Mouse (Mus musculus) mature B cell (primary cell): ENCODE measurements around the gene Slc35b2.

Source experiments
- in situ Hi-C: fragments of 300-500 bp; cut with MboI; formaldehyde crosslinking; loops from 2 replicates; pipeline ENCODE4 v1.14.3; 2019

Slc35b2 gene

DNA sequence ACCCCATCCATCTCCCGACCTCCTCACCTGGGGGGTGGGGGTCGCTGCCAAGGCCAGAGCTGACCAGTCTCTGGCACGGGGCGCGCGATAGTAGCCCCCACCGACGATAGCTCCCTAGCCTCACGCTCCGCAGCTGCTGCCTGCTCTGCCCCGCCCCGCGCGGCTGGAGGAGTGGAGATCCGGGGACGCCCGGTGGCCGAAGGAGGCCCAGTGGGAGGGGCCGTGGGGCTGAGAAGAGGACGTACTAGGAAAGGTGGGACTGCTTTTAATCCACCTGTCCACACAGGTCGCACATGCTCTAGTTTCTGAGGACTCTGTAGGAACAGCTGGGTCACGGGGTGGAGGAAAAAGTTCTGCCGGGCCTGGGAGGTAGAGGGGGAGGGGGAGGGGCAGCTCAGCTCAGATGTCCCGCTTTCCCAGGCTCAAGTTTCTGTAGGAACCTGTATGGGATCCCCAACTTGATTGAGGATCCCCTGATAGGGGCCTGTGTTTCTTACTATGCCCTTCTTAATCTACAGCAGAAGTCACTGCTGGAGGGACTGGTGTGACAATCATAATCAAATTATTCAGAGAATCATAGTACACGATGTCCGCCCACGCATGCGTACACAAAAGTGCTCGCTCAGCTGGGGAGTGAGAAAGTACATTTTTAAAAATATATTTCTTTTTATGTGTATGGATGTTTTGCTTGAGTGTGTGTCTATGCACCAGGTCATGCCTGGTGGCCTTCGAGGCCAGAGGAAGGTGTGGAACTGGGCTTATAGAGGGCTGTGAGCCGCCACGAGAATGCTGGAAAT lies 36.0 kb downstream of the Slc35b2 start, which contains the start of gene Slc29a1:
Slc29a1 (minus strand) TSS at position 161 of the 797 bp plus-strand sequence.
- in situ Hi-C loops, result no loop called here

DNA sequence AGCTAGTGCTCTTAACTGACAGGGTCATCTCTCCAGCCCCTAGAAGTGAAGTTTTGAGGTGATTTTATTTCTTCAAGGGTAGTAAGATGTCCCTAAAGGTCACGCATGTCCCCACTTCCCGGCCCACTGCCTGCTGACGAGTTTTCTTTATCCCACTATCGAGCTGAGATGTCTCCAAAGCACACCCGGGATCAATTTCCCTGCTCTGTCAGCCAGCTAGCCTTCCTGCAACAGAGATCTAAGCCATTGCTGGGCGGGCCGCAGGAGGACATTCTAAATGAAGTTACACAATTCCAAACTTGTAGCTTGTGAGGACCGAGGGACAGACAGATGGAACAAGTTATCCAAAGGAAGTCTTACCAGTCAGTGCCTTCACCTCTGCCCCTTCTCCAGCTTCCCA lies 36.6 kb downstream of the Slc35b2 start:
- in situ Hi-C loops, result no loop called here

DNA sequence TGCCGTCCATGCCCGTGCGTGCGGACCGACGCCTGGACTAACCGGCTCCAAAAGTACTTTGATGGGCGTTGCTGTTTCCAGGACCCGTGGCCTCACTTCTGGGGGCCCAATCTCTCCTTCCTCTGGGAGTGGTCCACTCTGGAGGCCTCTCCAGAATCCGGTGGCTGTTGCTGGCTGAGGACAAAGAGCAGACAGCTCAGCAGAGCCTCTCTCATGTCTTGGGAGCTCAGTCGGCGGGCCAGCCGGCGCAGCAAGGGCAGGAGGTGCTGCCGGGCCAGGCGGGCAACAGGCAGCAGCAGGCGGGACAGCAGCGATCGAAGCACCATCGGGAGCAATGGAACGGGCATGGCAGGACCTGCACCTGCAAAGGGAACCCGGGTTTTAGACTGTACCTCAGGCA lies 37.7 kb downstream of the Slc35b2 start:
- in situ Hi-C loops, result no loop called here

DNA sequence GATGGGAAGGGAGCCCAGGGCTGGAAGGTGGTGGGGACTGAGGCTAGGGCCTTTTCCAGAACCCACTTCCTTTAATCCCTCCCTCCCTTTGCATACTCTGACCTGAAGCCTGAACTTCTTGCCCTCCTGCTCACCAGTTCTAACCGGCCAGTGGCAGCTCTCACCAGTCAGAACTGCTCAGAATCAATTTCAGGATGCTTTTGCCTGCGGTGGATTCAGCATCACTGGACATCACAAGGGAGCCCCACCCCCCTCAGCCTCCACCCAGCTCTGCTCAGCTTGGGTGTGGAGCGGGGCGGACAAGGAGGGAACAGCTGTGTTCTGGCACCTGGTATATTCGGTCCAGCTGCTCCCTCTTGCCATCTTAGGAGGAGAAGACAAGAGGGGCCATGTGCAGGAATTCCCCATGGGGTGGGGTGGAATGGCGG lies 38.2 kb downstream of the Slc35b2 start, which contains the start of gene Mymx:
Mymx (minus strand) TSS at position 226 of the 428 bp plus-strand sequence.
- in situ Hi-C loops, result no loop called here

DNA sequence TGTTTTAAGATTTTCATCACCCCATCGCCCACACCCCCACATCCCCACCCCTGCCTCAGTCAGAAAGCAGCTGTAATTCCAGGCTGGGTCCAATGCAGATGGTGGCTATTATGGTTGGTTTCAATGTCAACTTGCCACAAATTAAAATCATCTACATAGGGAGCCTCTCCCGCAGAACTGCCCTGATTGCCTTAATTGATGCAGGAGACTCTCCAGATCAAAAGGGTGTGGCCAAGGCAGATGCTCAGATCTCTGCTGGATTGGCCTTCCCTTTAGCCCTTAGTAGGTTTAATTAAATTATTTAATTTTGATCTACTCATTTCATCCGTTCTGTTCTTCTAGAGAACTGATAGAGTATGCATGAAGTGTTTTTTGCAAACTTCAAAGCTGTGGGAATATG lies 39.3 kb downstream of the Slc35b2 start:
- in situ Hi-C loops, result no loop called here

DNA sequence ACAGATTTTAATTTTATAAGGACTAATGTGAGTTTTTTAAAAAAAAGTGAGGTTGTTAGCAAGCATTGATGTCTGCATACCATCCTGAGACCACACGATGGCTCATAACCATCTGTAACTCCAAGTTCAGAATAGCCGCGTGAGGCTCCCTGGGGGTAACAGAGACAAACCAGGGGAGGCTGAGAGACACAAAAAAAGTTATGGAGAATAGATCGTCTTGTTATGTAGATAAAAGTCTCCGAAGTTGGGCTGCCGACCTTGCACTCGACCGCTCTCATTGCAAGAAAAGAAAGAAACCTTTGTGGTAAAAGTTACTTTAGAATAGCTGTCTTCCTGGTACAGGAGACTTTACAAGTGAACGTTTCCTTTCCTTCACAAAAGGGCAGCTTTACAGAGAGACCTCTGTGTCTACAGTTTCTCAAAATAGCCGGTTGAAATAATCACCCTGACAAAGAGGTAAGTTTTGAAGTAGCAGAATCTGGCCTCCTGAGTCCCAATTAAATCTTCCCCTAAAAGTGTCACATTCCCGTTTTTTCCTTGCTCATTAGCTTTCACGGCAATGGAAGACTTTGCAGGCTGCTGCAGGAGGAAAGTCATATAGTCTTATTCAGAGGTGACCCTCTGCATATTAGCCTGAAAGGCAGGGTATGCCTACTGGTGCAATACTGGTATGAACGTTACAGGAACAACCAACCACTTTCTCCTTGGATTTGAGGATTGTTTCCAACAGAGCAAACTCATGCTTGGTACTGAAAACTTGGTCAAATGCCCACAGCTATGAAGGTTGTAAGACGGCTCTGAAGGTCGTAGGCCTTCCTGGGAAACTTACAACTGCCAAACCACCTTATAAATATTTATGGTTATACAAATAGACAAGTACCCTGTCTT lies 43.6 kb downstream of the Slc35b2 start:
- in situ Hi-C loops, result no loop called here

DNA sequence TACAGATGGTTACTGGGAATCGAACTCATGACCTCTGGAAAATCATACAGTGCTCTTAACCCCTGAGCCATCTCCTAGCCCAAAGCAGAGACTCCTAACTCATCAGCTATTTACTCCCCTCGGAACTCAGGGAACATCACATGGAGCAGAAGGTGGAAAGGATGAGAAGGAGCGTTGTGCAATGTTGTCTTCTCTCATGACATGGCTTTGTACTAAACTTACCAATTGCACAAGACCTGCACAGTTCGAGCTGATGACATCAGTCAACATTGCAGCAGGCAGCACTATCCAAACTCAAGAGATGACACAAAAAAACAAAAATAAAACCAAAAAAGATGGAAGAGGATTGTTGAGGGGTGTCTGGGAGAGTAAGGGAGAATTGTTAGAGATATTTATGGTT lies 44.7 kb downstream of the Slc35b2 start:
- in situ Hi-C loops, result no loop called here

DNA sequence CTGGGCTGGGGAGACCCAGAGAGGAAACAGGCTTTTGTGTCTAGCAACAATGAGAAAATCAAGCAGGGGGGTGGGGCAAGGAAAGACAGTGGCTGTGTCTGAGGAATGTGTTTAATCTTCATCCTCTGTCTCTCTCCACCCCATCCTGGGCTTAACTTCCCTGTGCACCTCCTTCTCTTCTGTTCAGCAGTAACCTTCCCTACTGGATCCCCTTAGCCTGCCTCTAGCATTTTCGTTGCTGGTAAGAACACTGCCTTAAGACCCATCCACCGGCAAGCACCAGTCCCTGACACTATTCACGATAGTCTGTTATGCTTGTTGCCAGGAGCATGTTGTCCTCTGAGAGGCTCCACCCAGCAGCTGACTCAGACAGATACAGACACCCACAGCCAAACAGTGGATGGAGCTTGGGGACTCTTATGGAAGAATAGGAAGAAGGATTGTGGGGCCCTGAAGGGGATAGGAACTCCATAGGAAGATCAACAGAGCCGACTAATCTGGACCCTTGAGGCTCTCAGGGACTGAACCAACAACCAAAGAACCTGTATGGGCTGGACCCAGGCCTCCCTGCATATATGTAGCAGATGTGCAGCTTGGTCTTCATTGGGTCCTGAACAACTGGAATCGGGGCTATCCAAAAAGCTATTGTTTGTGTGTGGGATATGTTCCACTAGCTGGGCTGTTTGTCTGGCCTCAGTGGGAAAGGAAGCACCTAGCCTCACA lies 46.6 kb downstream of the Slc35b2 start:
- in situ Hi-C loops, result no loop called here

DNA sequence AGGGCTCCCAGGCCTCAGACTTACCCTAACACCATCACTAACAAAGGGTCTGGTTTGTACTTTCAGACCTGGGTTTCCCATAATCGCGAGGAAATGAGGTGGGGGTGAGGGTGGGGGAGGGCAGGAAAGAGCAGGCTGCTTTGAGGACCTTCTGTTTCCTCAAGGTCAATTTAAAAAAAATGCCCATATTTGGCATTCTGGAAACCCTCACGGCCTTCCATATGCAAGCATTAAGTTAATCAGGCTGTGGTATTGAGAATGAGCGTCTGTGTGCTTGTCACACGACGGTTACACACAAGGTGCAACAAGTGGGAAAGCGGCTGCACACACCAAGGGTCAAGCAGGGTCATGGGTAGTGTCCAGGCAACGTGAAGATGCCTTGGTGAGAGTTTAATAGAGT lies 48.3 kb downstream of the Slc35b2 start:
- in situ Hi-C loops, result no loop called here

DNA sequence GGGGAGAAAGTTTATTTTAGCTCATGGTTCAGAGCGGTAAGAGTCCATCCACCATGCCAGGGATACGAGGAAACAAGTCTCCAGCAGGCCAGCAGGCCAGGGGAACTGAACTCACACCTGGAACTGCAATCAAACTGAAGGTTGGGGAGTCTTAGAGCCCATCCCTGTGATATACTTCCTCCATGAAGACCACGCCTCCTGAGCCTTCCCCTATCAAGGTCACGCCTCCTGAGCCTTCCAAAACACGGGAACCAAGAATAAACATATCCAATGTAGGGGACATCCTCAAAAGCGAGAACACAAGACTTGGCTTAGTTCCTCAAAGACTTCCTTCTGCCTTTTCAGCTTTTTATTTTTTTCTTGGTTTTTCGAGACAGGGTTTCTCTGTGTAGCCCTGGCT lies 49.2 kb downstream of the Slc35b2 start:
- in situ Hi-C loops, result no loop called here

DNA sequence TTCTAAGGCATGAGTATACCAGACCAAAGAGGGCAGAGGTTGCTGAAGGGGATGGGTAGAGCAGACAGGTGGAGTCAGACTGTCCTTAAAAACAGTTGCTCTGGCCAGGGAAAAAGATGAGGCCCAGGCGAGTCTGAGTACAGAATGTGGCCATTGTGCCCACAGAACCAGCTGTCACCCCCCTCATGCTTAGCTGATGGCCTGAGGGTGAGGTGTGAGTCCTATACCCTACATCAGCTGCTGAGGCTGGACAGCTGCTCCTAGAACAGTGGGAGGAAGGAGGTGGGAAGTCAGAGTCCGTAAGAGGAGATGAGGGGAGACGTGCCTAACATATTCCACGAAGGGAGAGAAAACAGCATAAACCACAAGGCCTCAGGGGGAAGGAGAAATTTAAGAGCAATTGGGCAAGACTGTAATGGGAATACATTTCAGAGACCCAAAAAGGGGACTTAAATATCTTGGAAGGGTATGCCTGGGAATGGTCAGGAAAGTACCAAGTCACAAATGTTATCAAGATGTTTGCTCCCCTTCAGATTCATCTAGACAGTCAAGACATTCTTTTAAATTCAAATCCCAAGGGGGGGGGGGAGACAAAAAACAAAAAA lies 52.5 kb downstream of the Slc35b2 start:
- in situ Hi-C loops, result no loop called here

DNA sequence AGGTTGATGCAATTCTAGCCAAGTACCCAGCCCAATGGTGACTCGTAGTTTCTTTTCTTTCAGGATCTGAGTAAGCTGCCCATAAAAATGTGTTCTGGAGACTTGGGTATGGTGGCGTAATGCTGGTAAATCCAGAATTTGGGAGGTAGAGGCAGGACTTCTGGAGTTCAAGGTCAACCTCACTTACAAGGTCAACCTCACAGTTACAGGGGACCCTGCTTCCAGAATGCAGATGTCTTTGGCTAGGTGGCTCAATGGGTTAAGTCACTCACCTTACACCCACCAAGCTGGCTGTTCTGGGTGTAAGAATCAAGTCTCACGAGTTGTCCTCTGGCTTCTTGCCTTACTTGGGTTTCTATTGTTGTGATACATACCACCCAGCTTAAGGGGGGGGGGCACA lies 53.0 kb downstream of the Slc35b2 start:
- in situ Hi-C loops, result no loop called here
